Mouse (Mus musculus) CD4-positive helper T cell, adult 2 months (primary cell): ENCODE results near the gene Vipr2.

Experiments used
- DNase-seq: peaks from one replicate; pipeline ENCODE4 v3.0.0-alpha.2; 2012; ENCODE audit warnings: low read depth, missing footprints, low spot score

Gene Vipr2

DNA sequence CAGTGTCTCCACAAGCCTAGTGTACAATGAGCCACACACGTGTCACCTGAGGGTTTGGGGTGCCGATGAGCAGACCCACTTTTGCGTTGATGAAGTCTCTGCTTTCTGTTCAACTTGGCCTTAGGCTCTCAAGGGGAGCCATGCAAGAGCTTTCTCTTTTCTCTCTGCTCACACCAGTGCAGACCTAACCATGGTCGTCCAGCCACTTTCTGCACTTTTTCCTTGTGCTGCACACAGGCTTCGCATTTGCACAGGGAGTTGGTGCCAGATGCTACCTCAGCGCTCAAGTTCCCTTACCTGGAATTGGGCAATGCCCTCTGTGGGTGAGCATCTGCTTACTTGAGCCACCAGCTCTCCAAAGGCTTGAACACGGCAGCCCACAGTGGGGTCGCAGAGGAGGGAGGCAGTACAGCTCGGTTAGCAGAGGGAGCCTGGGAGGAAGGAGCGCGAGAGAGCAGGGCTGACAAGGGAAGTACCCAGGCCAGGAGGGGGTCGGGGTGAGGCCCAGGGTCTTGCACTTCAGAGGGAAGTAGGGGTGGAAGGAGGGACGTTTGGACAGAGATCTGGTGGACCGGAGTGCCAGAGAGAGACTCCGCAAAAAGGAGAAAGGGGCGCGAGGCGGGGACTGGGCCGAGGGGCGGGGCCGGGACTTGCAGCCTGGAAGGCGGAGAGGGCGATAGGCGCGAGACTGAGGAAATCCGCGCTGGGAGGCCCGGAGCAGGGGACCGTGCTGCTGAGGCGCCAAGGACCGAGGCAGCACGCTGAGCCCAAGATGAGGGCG, at the start of gene Vipr2:
Gene Vipr2, plus strand, starts transcription at position 653 of the 781 bp plus-strand sequence.
- DNase-seq: peak; percentile 37

DNA sequence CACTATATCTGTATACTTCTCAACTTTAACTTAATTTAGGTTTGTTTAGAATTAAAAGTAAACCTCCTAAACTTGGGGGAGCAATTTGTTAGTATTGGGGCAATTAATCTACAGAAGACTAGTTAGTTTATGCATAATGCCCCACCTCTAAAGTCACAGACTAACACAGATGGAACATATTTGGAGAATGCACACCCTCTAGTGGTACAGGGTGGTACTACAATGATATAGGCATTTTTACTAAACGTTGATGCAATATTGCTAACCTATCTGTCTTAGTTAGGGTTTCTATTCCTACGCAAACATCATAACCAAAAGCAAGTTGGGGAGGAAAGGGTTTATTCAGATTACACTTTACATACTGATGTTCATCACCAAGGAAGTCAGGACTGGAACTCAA, 49.4 kb upstream of the Vipr2 start:
- DNase-seq: peak; percentile 51

DNA sequence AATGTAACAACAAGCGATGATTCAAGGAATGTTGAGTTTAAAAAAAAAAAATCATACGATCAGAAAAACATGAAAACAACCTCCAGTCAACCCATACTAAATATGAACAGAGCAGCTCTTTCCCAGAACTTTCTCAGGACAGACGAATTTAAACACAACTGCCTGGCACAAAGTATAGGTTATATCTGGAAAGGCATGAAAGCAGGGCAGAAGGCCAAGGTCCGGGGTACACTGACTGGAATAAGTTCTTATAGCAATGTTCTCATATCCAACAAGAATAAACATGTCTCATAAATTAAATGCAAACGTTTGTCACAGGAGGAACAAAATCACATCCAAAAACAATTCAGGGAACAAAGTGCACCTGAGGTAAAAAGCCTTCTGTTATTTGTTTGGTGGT, 42.2 kb upstream of the Vipr2 start:
- no peak for DNase-seq

DNA sequence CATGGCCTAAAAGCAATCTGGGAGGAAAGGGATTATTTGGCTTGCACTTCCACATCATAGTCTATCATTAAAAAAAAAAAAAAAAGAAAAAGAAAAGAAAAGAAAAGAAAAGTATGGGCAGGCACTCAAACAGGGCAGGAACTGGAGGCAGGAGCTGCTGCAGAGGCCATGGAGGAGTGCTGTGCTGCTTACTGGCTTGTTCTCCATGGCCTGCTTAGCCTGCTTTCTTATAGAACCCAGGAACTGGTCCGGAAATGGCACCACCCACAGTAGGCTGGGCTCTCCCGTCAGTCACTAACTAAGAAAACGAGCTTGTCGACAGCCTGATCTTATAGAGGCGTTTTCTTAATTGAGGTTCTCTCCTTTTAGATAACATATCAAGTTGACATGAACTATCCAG, 32.7 kb upstream of the Vipr2 start:
- no peak for DNase-seq

DNA sequence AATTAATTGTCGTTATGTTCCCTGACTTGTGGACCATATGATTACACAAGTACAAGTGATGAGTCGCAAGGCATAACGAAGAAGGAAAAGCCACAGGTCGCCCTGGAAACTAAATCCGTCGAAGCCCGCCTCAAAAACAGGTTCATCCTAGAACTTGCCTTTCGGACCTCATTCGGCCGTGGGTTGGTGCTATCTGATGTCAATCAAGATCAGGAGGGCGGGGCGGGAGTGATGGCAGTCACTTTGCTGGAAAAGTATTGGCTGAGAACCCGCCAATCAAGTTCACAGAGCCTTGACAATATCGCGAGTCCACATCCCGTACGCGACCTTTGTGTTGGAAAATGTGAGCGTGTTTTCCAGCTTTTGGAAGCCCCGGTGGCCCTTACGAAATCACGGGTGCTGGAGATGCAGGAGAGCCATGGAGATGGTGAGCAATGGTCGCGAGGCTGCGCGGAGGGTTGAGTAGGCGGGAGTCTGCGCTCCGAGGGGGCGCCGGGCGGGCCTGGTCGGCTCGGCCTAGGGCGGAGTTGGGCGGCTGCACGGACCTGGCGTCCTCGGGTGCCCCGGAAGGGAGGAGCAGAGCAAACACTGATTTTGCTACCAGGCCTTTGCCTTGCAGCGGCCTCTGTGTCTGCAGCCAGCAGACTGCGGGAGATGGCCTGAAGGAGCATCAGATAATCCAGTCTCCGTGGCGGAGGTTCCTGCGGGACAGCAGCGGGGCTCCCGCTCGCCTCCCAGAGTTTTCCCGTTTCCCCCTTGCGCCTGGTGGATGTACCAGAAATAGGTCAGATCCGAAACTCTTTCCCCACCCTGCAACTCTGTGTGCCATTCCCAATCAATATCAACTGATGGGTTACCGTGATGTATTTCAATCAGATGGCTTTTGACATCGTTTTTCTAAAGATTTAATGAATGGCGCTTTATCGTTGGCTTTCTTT, 29.8 kb upstream of the Vipr2 start, which contains the start of gene Zfp386:
Gene Zfp386, plus strand, starts transcription at position 285 of the 938 bp plus-strand sequence.
- peak; percentile 97 for DNase-seq

DNA sequence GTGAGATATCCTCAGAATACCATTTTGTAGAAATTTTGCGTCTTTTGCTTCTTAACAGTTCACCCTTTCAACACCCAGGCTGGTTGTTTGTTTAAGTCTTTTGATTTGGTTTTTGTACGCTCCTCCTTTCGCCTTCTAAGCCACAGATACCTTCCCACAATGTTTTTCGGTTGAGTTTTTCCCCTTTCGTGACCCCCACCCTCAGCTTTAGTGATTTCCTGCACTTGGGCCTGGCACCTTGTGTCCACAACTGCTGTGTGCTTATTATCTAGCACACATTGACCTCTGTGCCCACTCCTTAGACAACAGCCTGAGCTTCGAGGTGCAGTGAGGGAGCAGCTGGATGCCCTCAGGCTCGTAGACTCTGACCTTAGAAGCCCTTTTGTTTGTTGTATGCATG, 28.8 kb upstream of the Vipr2 start:
- DNase-seq: peak; percentile 27

DNA sequence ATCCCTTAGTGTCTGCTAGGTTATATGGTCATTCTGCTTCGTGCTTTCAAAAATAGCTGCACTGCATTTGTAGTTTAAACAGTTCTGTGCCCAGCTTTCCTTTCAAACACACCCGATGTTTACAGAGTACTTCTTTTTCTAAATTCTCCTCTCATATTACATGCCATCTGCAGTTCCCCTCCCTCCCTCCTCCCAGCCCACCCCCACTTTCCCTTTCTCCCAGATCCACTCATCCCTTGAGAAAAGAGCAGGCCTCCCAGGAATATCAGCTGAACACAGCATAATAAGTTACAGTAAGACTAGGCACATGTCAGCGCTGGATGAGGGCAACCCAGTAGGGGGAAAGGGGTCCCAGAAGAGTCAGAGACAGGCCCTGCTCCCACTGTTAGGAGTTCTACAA, 28.3 kb upstream of the Vipr2 start:
- DNase-seq: peak; percentile 11

DNA sequence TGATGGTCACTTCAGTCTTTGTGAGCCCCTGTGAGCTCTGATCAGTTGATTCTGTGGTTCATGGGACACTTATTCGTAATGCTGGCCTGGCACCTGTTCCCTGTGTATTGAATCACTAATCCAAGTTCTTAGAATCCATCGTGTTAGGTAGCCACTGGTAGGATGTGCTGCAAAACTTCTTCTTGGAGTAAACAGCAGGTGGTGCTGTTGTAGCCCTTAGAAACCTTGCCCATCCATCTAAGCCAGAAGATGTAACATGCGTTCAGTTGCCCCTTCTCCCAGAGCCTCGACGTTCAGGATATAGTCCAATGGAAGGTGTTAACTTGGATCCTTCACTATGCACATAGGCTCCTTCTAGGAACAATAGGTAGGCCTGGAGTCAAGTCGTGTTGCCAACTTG, 27.8 kb upstream of the Vipr2 start:
- peak; percentile 64 for DNase-seq

DNA sequence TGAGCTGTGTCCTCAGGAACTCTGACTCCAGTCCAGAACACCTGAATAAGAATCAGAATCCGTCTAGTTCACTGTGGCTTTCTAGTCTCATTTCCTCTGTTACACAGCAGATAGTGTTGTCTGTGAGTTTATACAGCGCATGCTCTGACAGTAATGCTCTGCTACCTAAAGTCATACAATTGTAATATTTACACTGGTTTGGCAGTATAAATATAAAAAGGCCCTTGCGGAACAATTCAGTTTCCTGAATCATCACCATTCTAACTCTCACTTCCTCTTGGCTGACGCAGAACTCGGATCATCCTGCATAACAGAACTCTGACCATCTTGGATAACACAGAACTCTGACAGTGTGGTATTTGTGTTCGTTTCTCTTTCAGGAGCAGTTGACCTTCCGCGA, 23.2 kb upstream of the Vipr2 start:
- DNase-seq: no peak

DNA sequence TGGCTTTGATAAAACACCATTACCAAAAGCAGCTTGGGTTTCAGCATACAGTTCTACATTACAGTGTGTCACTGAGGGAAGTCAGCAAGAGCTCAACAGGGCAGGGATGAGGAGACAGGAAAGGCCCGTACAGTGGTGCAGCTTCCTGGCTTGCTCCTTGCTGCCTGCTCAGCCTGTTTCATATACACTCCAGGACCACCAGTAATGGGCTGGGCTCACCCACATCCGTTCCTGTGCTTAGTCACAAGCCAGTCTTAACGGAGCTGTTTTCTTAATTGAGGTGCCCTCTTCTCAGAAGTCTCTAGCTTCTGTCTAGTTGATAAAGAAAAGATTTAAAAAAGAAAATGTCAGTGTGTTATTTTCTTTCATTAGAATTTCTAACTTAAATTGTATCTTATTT, 21.4 kb upstream of the Vipr2 start:
- DNase-seq: no peak

DNA sequence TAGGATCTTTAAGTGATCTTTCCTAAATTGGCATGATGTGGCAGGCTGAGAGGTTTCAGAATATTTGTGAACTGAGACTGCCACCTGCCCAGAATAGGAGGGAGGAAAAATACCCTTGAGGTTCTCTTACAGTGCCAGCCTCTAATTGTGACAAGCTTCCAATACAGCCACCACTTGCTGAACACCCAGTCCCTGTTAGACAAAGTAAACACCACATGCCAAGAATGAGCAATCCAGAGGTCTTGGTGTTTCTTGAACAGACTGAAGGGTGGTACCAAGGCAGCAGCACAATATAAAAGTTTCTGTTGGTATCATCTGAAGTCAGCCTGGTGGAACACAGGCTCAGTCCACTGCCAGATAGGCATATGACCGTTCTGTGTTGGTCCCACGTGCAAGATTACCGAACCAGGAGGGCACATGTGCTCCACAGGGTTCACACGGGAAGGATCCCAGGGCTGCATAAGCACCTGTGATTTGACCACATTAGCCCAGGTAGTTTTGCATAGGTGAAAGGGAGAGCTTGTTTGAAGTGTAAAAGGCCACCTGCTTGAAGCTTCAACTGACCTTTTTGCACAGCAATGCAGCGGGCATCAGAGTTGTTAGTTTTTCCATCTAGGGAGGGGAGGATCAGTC, 15.8 kb upstream of the Vipr2 start:
- no peak for DNase-seq

DNA sequence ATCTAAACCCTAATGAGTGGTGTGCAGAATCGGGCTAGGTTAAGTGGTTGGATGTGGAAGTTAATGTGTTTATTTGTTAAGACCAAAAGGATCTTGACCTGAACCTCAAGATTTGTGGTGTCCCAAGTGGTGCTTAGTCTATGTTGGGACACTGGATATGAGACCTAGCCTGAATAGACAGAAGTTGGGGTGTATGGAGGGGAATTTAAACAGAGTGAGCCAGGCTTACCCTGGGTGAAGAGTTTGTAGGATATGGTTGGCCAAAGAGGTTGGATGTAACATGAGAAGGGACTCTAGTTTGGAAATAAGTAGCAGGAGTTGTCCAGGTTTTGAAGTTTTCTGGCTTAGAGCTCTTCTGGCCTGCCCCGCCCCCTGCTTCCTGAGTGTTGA, 15.3 kb upstream of the Vipr2 start:
- DNase-seq: no peak

DNA sequence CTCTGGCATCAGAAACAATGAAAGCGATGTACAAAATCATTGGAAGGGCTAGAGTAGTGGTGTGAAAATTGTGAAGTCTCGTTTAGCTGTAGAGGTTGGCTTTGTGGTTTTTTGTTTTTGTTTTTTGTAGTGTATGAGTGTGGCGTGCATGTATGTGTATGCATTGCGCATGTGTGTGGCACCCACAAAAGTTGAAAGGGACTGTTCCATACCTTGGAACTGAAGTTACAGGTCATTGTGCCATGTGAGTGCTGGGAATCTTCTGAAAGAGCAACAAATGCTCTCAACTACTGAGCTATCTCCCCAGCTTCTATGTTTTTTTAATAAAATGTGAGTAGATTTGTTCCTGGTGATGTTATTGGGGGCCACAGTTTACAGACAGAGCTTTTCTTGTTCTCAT, 14.5 kb upstream of the Vipr2 start:
- DNase-seq: no peak

DNA sequence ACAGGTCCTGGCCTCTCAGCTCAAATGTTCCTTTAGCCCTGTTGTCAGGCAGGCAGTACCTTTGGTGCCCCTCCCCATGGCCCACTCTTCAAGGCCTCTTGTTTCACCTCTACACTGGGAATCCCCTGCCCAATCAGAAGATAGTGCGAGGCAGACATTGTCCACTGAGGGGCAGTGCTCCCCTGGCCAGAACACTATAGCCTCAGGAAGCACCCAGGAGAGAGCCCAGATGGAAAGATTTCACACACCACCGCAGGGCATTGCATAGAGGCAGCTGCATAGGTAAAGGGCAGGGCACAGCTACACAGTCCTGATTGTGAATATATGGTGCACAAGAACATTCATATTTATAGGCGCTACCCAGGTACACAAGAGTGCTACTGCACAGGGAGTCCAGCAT, 6.5 kb upstream of the Vipr2 start:
- peak; percentile 16 for DNase-seq

DNA sequence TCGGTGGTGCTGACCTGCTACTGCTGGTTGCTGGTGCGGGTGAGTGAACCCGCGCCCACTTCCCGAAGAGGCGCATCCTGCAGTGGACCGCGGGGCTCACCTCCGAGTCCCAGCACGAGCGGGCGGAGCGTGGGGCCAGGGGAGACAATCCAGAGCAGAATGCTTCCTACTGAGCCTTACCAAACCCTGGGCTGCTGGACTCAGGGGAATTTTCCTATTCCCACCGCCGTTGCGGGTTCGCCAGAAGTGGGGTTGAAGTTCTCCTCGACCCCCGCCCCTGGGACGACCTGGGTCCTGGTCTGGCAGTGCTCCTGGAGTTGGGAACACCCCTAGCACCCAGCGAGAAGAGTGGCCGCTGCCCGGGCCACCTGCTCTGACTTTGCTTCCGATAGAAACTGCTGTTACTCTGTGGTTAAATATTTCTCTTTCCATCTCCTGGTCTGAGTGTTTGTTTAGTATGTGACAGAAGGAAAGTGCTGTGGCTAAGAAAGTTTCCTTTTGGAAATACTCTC, 385 bp downstream of the Vipr2 start:
- DNase-seq: no peak

DNA sequence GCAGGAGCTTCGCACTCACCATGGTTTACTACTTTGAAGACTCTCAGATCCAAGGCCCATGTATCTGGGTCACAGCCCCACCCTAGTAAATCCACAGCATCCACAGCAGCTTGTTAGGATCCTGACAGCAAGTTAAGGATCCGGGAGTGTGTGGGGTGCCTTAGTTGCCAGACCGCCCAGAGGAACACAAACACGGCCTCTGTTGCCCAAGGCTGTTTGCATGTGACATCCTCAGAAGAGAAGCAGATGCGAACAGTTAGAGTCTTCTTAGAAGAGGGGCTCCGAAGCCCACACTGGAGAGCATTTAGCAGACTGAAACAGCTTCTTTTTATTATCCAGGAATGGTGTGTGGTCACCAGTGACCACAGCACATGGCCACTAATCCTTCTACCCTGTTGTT, 5.6 kb downstream of the Vipr2 start:
- no peak for DNase-seq

DNA sequence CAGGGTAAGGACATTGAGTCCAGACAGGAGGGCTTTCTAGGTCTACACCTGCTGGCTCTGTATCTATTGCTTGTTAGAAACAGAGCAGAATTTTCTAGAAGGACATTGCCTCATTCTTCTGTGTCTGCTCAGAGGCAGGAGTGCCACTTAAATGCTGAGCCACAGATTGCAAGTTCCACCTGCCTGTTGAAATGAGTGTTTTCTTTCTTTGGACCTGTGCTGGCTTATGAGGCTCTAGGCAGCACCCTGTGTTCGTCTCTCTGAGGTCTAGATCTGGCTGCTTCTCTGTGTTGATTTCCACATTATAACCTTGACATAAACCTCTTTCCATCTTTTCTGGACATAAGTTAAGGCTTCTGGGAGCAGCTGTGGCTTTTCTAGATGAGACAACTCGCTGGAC, 6.8 kb downstream of the Vipr2 start:
- no peak for DNase-seq

DNA sequence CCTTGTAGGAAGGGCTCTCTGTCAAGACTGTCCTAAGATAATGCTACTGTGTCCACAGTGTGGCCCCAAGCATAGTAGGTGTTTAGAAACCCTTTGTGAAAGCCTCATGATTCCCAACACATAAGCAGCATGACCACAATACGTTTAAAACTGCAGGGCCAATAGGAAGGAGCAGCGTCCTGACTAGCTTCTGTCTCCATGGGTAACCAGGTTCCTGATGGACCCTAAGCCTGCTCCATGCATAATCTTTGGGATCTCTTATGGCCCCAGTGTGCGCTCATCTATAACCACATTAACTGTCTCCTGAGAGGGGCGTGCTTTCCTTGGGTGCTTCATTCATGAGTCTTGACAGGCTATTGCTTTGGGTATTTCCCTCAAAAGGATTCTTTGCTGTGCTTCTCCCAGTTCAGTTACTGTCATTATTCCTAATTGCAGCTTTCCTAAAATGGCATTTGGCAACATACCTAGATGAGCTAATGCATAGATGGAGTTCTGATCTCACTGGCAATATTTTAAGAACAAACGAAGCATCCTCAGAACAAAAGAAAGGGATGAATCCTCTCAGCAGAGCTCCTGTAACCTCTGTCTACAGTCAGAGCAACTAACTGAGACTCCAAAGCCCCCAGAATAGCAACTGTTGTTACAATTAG, 9.6 kb downstream of the Vipr2 start:
- DNase-seq: no peak

DNA sequence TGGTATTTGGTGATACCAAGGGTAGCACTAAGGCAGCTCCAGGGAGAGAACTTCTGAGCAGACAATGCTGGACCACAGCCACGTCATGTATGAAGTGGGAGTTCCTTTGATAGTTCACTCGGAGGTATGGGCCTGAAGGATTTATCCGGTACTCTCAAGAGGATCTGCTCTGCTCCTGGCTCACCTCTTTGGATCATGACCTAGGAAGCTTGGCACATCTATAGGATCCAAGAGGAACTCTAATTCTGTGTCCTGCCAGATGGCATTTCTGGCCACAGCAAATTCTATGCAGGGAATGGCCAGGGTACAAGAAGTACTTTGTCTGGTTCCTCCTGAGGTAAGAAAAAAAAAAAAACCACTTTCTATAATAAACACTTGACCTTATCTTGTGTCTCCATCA, 12.3 kb downstream of the Vipr2 start:
- no peak for DNase-seq

DNA sequence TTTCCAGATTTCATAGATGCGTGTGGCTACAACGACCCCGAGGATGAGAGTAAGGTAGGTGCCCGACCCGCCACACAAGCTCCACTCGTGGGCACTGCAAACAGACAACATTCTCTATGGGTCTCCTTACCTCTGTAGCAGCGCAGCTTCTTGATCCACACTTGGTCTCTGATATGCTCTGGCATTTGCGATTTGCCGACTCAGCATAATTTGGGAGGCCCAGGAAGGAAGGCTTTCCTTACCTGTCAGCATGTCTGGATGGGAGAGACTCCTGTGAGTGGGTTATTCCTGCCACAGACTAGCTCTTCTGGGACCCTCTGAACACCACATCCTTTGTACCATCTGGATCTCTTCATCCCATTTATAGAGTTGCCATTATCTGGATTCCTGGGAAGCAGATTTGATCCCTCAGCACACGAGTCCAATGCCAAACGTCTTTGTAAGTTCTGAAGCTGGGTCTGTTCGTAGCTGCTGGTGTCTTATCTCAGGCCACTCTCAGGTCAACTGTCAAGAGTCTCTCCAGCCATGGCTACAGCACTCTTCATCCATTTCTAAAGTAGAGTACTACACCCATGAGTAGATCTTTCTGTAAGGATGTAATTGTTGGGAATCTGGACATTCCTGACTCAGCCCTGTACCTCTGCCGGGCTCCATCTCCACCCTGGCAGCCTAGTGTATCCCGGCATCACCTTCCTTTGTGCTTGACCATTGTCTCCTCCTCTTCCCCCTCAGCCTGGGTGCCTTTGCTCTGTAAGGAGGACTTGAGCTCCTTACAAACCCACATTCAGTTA, 17.4 kb downstream of the Vipr2 start:
- DNase-seq: no peak
